Mouse (Mus musculus): ENCODE data around the gene Ndufb8. TPM values are rescaled to one million over a fixed set of nuclear protein-coding genes. Genes with fewer than 3 reads are reported as not detected.

The Ndufb8 gene
- total and polyA plus RNA-seq, 3 experiments: 592 to 1,203 (median 725) TPM

DNA sequence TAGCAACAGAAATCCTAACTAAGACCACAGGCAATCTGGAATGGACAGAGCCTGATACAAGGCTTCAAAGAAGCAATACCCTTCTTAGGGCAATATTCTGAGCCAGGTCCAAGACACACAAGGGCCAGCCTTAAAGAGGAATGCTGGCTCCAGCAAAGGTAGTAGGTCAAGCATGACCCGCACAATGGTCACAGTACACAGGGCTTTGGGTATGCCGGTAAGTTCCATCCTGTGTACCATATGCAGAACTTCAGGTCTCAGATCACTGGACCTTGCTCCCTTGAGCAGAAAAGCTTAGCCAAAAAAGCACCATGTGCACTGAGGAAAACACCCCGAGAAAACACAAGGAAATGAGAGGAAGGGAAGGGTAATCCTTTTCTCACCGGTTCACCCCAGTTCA, 2.0 kb downstream of the Ndufb8 start:
- DNase-seq (ENCODE audit: low read depth, low spot score): no peak
- no peaks in the 10 kb centered on the region for H3K9me3 ChIP-seq (replicated peaks; ENCODE audit: insufficient read depth, low read length)
- no peak overlapping the region for H3K4me3 ChIP-seq (ENCODE audit: control insufficient read depth in 1 of 2, insufficient read depth in 1 of 2, low read depth in 2 of 2, low read length in 2 of 2)
- no peaks in the 10 kb centered on the region for H3K27me3 ChIP-seq (ENCODE audit: control insufficient read depth in 1 of 2, insufficient read depth in 2 of 2, low read length in 2 of 2)
- H3K79me2 ChIP-seq (ENCODE audit: control insufficient read depth, insufficient read depth, low read length, poor library complexity): peaks cover 19% of the 10 kb centered on the region
- no peak overlapping the region for H3K9ac ChIP-seq (ENCODE audit: control insufficient read depth, low read depth, low read length, poor library complexity, severe bottlenecking)
- peaks cover 2 to 10% of the 10 kb centered on the region in 2 experiments; a peak in 2 of 4 replicates for H3K4me1 ChIP-seq (ENCODE audit: control insufficient read depth in 1 of 2, insufficient read depth in 2 of 2, low read length in 2 of 2)
- TF ChIP-seq ZKSCAN1 (IDR thresholded peaks at IDR 0.05; ENCODE audit: low read depth, low read length) (no peak), TBP (IDR thresholded peaks at IDR 0.05; ENCODE audit: low read depth, low read length) (no peak), POLR2A (IDR thresholded peaks at IDR 0.05; ENCODE audit: control insufficient read depth in 1 of 2, insufficient read depth in 1 of 2, low read depth in 1 of 2, low read length in 2 of 2, poor library complexity in 1 of 2) (no peak), ZNF384 (IDR thresholded peaks at IDR 0.05; ENCODE audit: low read depth, low read length) (no peak), UBTF (IDR thresholded peaks at IDR 0.05; ENCODE audit: borderline replicate concordance, insufficient read depth, low read depth, low read length) (no peak), NRF1 (IDR thresholded peaks at IDR 0.05; ENCODE audit: insufficient read depth, low read depth, low read length, poor library complexity, severe bottlenecking) (no peak), TAL1 (IDR thresholded peaks at IDR 0.05; ENCODE audit: low read length) (no peak), USF2 (IDR thresholded peaks at IDR 0.05; ENCODE audit: borderline replicate concordance in 1 of 2, insufficient read depth in 1 of 2, low read depth in 1 of 2, low read length in 2 of 2) (no peak), ZMIZ1 (IDR thresholded peaks at IDR 0.05; ENCODE audit: low read depth, low read length) (no peak), GABPA (IDR thresholded peaks at IDR 0.05; ENCODE audit: low read depth, low read length) (no peak)
- peaks cover 11 to 13% of the 10 kb centered on the region in 2 experiments for H3K36me3 ChIP-seq (ENCODE audit: control insufficient read depth in 1 of 2, insufficient read depth in 2 of 2, low read length in 2 of 2)
- H3K27ac ChIP-seq (ENCODE audit: control insufficient read depth, low read depth, low read length): no peak overlapping the region

DNA sequence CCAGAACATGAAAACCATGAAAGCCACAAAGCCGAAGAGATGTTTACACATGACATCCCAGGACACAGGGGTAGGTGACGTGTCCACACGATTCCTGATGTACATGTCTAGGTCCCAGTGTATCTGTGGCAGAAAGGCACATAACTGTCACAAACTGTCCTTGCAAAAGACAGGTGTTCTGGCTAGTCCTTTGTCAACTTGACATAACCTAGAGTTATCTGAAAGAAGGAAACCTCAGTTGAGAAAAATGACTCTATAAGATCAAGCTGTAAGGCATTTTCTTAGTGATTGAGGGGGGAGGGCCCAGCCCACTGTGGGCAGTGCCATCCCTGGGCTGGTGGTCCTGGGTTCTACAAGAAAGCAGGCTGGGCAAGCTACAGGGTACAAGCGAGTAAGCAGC, 2.5 kb downstream of the Ndufb8 start, which contains the start of gene Gm20538:
Gene Gm20538, minus strand, starts transcription at position 101 of the 400 bp plus-strand sequence.
- no peaks in the 10 kb centered on the region for H3K27me3 ChIP-seq (ENCODE audit: control insufficient read depth in 1 of 2, insufficient read depth in 2 of 2, low read length in 2 of 2)
- DNase-seq (ENCODE audit: low read depth, low spot score): no peak
- H3K9me3 ChIP-seq (replicated peaks; ENCODE audit: insufficient read depth, low read length): no peaks in the 10 kb centered on the region
- H3K79me2 ChIP-seq (ENCODE audit: control insufficient read depth, insufficient read depth, low read length, poor library complexity): peaks cover 19% of the 10 kb centered on the region
- no peak within 1 kb of the TSS for H3K9ac ChIP-seq (ENCODE audit: control insufficient read depth, low read depth, low read length, poor library complexity, severe bottlenecking)
- H3K4me3 ChIP-seq (ENCODE audit: control insufficient read depth in 1 of 2, insufficient read depth in 1 of 2, low read depth in 2 of 2, low read length in 2 of 2): no peak within 1 kb of the TSS
- peaks cover 2 to 10% of the 10 kb centered on the region in 2 experiments; a peak in 2 of 4 replicates for H3K4me1 ChIP-seq (ENCODE audit: control insufficient read depth in 1 of 2, insufficient read depth in 2 of 2, low read length in 2 of 2)
- peaks cover 11 to 13% of the 10 kb centered on the region in 2 experiments for H3K36me3 ChIP-seq (ENCODE audit: control insufficient read depth in 1 of 2, insufficient read depth in 2 of 2, low read length in 2 of 2)
- TF ChIP-seq KAT2A (conservative IDR thresholded peaks at IDR 0.05; ENCODE audit: low read depth, low read length) (no peak), CHD1 (IDR thresholded peaks at IDR 0.05; ENCODE audit: low read depth, low read length) (no peak), TAL1 (IDR thresholded peaks at IDR 0.05; ENCODE audit: low read length) (no peak), ZMIZ1 (IDR thresholded peaks at IDR 0.05; ENCODE audit: low read depth, low read length) (no peak), USF2 (IDR thresholded peaks at IDR 0.05; ENCODE audit: borderline replicate concordance in 1 of 2, insufficient read depth in 1 of 2, low read depth in 1 of 2, low read length in 2 of 2) (no peak), SMC3 (IDR thresholded peaks at IDR 0.05; ENCODE audit: low read depth, low read length) (no peak), MXI1 (IDR thresholded peaks at IDR 0.05; ENCODE audit: low read depth, low read length) (no peak), POLR2AphosphoS2 (IDR thresholded peaks at IDR 0.05; ENCODE audit: low read length) (no peak), E2F4 (IDR thresholded peaks at IDR 0.05; ENCODE audit: borderline replicate concordance, low read depth, low read length) (no peak), HCFC1 (IDR thresholded peaks at IDR 0.05; ENCODE audit: low read depth, low read length) (no peak), RCOR1 (IDR thresholded peaks at IDR 0.05; ENCODE audit: low read depth, low read length) (no peak), ZNF384 (IDR thresholded peaks at IDR 0.05; ENCODE audit: low read depth, low read length) (no peak)
- H3K27ac ChIP-seq (ENCODE audit: control insufficient read depth, low read depth, low read length): no peak within 1 kb of the TSS

Data from MEL (cell line).